Mouse (Mus musculus): ENCODE results near the gene Adam12.

DNA sequence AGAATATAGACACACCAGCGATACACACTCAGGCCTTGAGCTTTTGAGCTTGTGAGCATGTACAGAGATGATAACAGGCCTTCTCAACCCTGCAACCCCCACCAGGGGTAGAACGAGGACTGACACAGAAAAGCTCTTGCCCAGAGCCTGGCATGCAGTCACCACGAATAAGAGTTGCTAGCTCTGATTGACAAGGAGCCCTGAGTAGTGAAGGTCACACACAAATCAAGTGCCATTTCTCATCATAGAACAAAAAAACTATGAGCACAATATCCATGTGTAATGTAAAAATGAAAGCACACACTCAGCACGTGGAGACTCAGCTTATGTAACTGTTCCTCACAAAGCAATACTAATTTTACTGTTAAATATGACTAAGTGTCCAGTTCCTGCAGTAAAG lies 340.1 kb downstream of the Adam12 start:
- TF ChIP-seq CTCF (IDR thresholded peaks at IDR 0.05; ENCODE audit: low read depth) (no peak), EP300 (optimal IDR thresholded peaks at IDR 0.05) (no peak)

Measured in stomach, postnatal 0 days (tissue).